Mouse (Mus musculus): ENCODE data around the gene Adar.

DNA sequence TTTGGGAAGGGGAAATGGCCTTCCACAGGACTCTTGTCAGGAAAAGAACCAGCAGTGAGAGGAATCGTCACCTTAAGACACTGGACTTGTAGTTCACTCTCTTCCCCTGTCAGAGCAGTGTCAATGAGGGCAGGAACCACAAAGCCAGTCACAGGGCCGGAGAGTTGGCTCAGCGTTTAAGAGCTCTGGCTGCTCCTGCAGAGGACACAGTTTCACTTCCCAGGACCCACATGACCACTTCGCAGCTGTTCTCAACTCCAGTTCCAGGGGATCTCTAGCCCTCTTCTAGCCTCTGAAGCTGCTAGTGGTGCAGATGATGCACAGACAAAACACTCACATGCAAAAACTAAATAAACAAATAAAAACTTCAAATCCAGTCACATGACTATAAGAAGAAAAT, 81.5 kb downstream of the Adar start:
- TF ChIP-seq POLR2A (IDR thresholded peaks at IDR 0.05; ENCODE audit: borderline replicate concordance, extremely low read depth, low read depth, low read length) (no peak), CTCF (IDR thresholded peaks at IDR 0.05; ENCODE audit: insufficient read depth, low read length) (no peak)
